Mouse (Mus musculus) liver, embryonic 14.5 days (tissue): ENCODE measurements at regions not wholly inside any gene's neighbourhood (a gene's known extent, or its start where the extent isn't known, plus 50 kb on each side); places are given as distances from the start of the nearest gene placed in this dataset.

ENCODE experiments used
- CTCF ChIP-seq: IDR thresholded peaks from 2 replicates; pipeline ENCODE4 v1.5.1; 2016; ENCODE audit warnings: antibody characterized with exemption, low read depth, control low read depth
- EP300 ChIP-seq: IDR thresholded peaks from 2 replicates; pipeline ENCODE4 v1.6.1; 2016; ENCODE audit warnings: antibody characterized with exemption, low read depth

GRCm38 (mm10) chr16:57915451-57915850, 160.9 kb upstream of the Col8a1 start:
- TF ChIP-seq CTCF (no peak), EP300 (no peak)
